Mouse (Mus musculus) liver, adult 2 months (tissue): Measurements from ENCODE around the gene Cars. TPM values are rescaled to one million over a fixed set of nuclear protein-coding genes. Genes with fewer than 3 reads are reported as not detected.
A peak's percentile ranks its signal among the peaks of the same experiment; 100 is the strongest.

ENCODE experiments used
- DNase-seq: peaks from one replicate; pipeline ENCODE4 v3.0.0-alpha.2; 2011; ENCODE audit warnings: low read depth, low spot score; ENCODE audit errors: extremely low read depth
- H3K27ac ChIP-seq: fragments of 200-500 bp; replicated peaks from 2 replicates; pipeline ENCODE4 v1.5.1; 2012; ENCODE audit warnings: low read depth, mild to moderate bottlenecking, control low read depth, inconsistent platforms, low read length; ENCODE audit not compliant: insufficient read depth
- H3K27me3 ChIP-seq: fragments of 200-500 bp; 2 replicates; pipeline ENCODE4 v1.6.1; 2012; ENCODE audit warnings: mild to moderate bottlenecking, moderate library complexity, low read length, inconsistent platforms; ENCODE audit not compliant: control insufficient read depth, insufficient read depth
- H3K36me3 ChIP-seq: fragments of 200-500 bp; 2 replicates; pipeline ENCODE4 v1.6.1; 2012; ENCODE audit warnings: low read length, inconsistent platforms; ENCODE audit not compliant: control insufficient read depth, insufficient read depth
- H3K4me1 ChIP-seq: fragments of 200-500 bp; 2 replicates; pipeline ENCODE4 v1.6.1; 2011; ENCODE audit warnings: low read length; ENCODE audit not compliant: control insufficient read depth, insufficient read depth
- H3K4me3 ChIP-seq: fragments of 200-500 bp; 2 replicates; pipeline ENCODE4 v1.5.1; 2011; ENCODE audit warnings: low read depth, mild to moderate bottlenecking, control low read depth, low read length, moderate library complexity; ENCODE audit not compliant: insufficient read depth
- H3K79me2 ChIP-seq: fragments of 200-500 bp; 2 replicates; pipeline ENCODE4 v1.6.1; 2012; ENCODE audit warnings: inconsistent platforms, mild to moderate bottlenecking, low read length, moderate library complexity; ENCODE audit not compliant: control insufficient read depth, insufficient read depth
- H3K9ac ChIP-seq: fragments of 200-500 bp; 2 replicates; pipeline ENCODE4 v1.6.1; 2012; ENCODE audit warnings: low read depth, mild to moderate bottlenecking, control low read depth, inconsistent platforms, low read length
- CTCF ChIP-seq: fragments of 200-500 bp; IDR thresholded peaks from 2 replicates; pipeline ENCODE4 v1.5.1; 2011; ENCODE audit warnings: low read depth, low read length, control low read depth
- POLR2A ChIP-seq: fragments of 200-500 bp; IDR thresholded peaks from 2 replicates; pipeline ENCODE4 v1.6.1; 2011; ENCODE audit warnings: low read length, control low read depth; ENCODE audit not compliant: insufficient read depth; ENCODE audit errors: extremely low read depth
- WGBS: fragments of 180-500 bp; shearing (Covaris S2); methylation state at CpG from one replicate; pipeline ENCODE4 v1.1.7; 2018; 5-methylcytosine and 5-hydroxymethylcytosine counted together
- polyA plus RNA-seq: library from polyadenylated mRNA; depleted of rRNA; stranded (reverse); fragments of >200 nt; gene quantifications from 2 replicates; pipeline ENCODE4 v1.2.3, GENCODE M21; 2012
- total RNA-seq: library from RNA; depleted of rRNA; stranded (reverse); fragments of >200 nt; gene quantifications from 2 replicates; pipeline ENCODE4 v1.2.3, GENCODE M21; 2014

Gene Cars
- total and polyA plus RNA-seq, 2 experiments: 13.6 to 20.0 TPM

- no peak overlapping the region for H3K9ac ChIP-seq
- TF ChIP-seq CTCF: no peak
- TF ChIP-seq POLR2A: no peak
- H3K27me3 ChIP-seq: no peaks in the 10 kb centered on the region
- WGBS: 84% methylated on average over 5 of the region's 5 CpGs
- no peaks in the 10 kb centered on the region for H3K4me1 ChIP-seq
- H3K79me2 ChIP-seq: no peaks in the 10 kb centered on the region
- no peak overlapping the region for H3K27ac ChIP-seq
- no peak for DNase-seq
- H3K4me3 ChIP-seq: no peak overlapping the region
- peaks cover 44% of the 10 kb centered on the region for H3K36me3 ChIP-seq
Measured at GRCm38 (mm10) chr7:143583025-143583424, 16.9 kb downstream of the Cars start.

GRCm38 (mm10) chr7:143575751-143576150, 24.1 kb downstream of the Cars start:
- Histone ChIP-seq H3K4me3 (no peak overlapping the region), H3K27me3 (no peaks in the 10 kb centered on the region), H3K4me1 (no peaks in the 10 kb centered on the region), H3K79me2 (no peaks in the 10 kb centered on the region), H3K27ac (no peak overlapping the region), H3K36me3 (peaks cover 37% of the 10 kb centered on the region), H3K9ac (no peak overlapping the region)
- peak; percentile 57 for DNase-seq
- 83% methylated on average over 11 of the region's 11 CpGs for WGBS
- TF ChIP-seq POLR2A (no peak), CTCF (no peak)

GRCm38 (mm10) chr7:143565648-143566039, 34.2 kb downstream of the Cars start:
- Histone ChIP-seq H3K36me3 (peaks cover 58% of the 10 kb centered on the region), H3K4me1 (no peaks in the 10 kb centered on the region), H3K4me3 (no peak overlapping the region), H3K9ac (no peak overlapping the region), H3K27ac (no peak overlapping the region), H3K79me2 (no peaks in the 10 kb centered on the region), H3K27me3 (no peaks in the 10 kb centered on the region)
- WGBS: 72% methylated on average over 3 of the region's 3 CpGs
- DNase-seq: no peak
- TF ChIP-seq POLR2A: no peak
- TF ChIP-seq CTCF: no peak

DNA sequence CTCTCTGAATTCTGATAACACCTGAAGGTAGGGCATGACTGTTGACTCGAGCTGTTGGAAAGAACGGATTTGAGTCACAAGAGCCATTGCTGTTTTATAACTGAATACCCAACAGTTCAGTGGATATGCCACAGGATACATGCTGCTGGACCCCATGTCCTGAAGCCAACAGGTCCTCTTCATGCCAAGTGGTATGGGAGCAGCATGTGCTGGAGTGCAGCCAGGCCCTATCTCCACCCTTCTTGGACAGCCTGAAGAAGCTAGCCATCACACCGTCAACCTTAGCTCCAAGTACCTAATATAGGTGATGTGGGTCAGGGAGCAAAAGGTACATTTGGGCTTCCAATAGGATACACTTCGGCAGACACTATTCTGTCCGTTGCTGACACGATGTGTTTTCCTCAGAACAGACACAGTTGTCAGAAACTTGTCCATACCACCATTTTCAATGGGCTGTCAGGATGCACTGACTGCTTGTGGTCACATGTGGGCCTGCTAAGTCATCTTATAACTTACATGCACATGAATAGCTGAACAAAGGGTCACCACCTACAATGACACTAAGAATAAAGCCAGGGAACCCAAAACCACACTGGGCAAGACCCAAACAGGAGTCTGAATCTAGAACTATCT, 34.8 kb downstream of the Cars start:
- Histone ChIP-seq H3K4me3 (no peak overlapping the region), H3K79me2 (no peaks in the 10 kb centered on the region), H3K27me3 (no peaks in the 10 kb centered on the region), H3K27ac (no peak overlapping the region), H3K36me3 (peaks cover 58% of the 10 kb centered on the region), H3K4me1 (no peaks in the 10 kb centered on the region), H3K9ac (no peak overlapping the region)
- no peak for DNase-seq
- TF ChIP-seq POLR2A: no peak
- 93% methylated on average over 6 of the region's 6 CpGs for WGBS

GRCm38 (mm10) chr7:143563787-143564186, 36.1 kb downstream of the Cars start:
- peaks cover 62% of the 10 kb centered on the region for H3K36me3 ChIP-seq
- H3K4me3 ChIP-seq: no peak overlapping the region
- no peak for TF ChIP-seq CTCF
- no peak for TF ChIP-seq POLR2A
- H3K79me2 ChIP-seq: no peaks in the 10 kb centered on the region
- H3K4me1 ChIP-seq: no peaks in the 10 kb centered on the region
- no peak for DNase-seq
- 97% methylated on average over 5 of the region's 5 CpGs for WGBS
- no peaks in the 10 kb centered on the region for H3K27me3 ChIP-seq
- no peak overlapping the region for H3K9ac ChIP-seq
- no peak overlapping the region for H3K27ac ChIP-seq

DNA sequence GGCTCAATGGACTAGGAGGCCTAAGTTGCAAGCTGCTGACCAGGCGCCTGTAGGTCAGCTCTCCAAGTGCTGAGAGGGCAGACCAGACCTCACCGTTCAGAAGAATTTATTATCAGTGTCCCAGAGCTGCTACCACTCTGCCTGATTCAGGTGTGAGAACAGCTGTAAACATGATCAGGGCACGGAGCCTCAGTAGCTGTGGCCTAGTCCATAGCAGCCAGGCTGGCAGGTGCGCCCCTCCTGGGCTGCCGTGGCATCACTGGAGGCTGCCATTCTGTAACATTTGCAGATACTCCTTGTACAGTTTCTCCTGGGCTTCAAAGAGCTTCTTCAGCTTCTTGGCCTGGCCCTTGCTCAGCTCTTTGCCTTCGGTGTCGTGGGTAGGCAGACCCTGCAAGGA, 42.3 kb downstream of the Cars start:
- Histone ChIP-seq H3K9ac (no peak overlapping the region), H3K27ac (no peak overlapping the region)

More for the DNA sequence above, 42.3 kb downstream of the Cars start:
- WGBS: 96% methylated on average over 7 of the region's 7 CpGs
- TF ChIP-seq POLR2A (no peak), CTCF (no peak)
- Histone ChIP-seq H3K27me3 (no peaks in the 10 kb centered on the region), H3K4me1 (no peaks in the 10 kb centered on the region), H3K36me3 (peaks cover 41% of the 10 kb centered on the region), H3K79me2 (no peaks in the 10 kb centered on the region), H3K4me3 (no peak overlapping the region)
- DNase-seq: no peak
